Mouse (Mus musculus) neural tube, embryonic 13.5 days (tissue): ENCODE measurements around the gene Rmnd1. TPM values are rescaled to one million over a fixed set of nuclear protein-coding genes. Genes with fewer than 3 reads are reported as not detected.

ENCODE experiments used
- ATAC-seq: fragments of 200-750 bp; cut with Nextera tagmentation; 2 replicates; pipeline ENCODE4 v1.8.0; 2017; ENCODE audit warnings: low read depth, mild to moderate bottlenecking, moderate TSS enrichment, moderate library complexity
- H3K27ac ChIP-seq: fragments of 300-500 bp; sonication (generic); replicated peaks from 2 replicates; pipeline ENCODE4 v1.5.1; 2015; ENCODE audit warnings: moderate library complexity, mild to moderate bottlenecking, inconsistent platforms
- H3K27me3 ChIP-seq: fragments of 300-500 bp; sonication (generic); 2 replicates; pipeline ENCODE4 v1.6.1; 2015; ENCODE audit warnings: mild to moderate bottlenecking, inconsistent platforms
- H3K36me3 ChIP-seq: fragments of 300-500 bp; sonication (generic); 2 replicates; pipeline ENCODE4 v1.6.1; 2015; ENCODE audit warnings: mild to moderate bottlenecking, inconsistent platforms
- H3K4me1 ChIP-seq: fragments of 300-500 bp; sonication (generic); replicated peaks from 2 replicates; pipeline ENCODE4 v1.6.1; 2015; ENCODE audit warnings: inconsistent platforms
- H3K4me2 ChIP-seq: fragments of 300-500 bp; sonication (generic); 2 replicates; pipeline ENCODE4 v1.6.1; 2015; ENCODE audit warnings: inconsistent platforms, mild to moderate bottlenecking, moderate library complexity
- H3K4me3 ChIP-seq: fragments of 300-500 bp; sonication (generic); 2 replicates; pipeline ENCODE4 v1.5.1; 2015; ENCODE audit warnings: mild to moderate bottlenecking, inconsistent platforms
- H3K9ac ChIP-seq: fragments of 300-500 bp; sonication (generic); 2 replicates; pipeline ENCODE4 v1.6.1; 2015; ENCODE audit warnings: moderate library complexity, mild to moderate bottlenecking, inconsistent platforms
- H3K9me3 ChIP-seq: fragments of 300-500 bp; sonication (generic); 2 replicates; pipeline ENCODE4 v1.6.1; 2016; ENCODE audit warnings: inconsistent platforms
- WGBS: fragments of 180-500 bp; shearing (Covaris S2); methylation state at CpG from one replicate; pipeline ENCODE4 v1.1.7; 2015; 5-methylcytosine and 5-hydroxymethylcytosine counted together
- polyA plus RNA-seq: library from polyadenylated mRNA; unstranded; fragments of >200 nt; fragmentation: Nextera tagmentation; extraction: Ambion mirVana; gene quantifications from 2 replicates; pipeline ENCODE4 v1.2.1, GENCODE M21; 2015

The Rmnd1 gene
- polyA plus RNA-seq, 1 experiment from 2014 or later, result 52.2 TPM

DNA sequence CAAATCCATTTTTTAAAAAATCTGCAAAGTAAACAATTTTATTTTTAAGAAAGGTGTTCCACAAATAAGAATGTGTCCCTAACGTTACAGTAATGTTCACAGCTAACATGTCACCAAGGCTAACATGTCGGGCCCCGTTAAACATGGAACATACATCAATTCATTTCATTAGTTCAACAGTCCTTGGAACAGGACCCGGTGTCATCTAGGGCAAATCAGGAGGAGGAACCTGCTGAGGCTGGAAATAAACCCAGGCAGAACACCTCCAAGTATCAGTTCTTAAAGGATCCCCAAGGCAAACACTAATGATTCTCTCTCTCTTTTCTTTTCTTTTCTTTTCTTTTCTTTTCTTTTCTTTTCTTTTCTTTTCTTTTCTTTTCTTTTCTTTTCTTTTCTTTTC is 57.5 kb downstream of the Rmnd1 start:
- no peaks in the 10 kb centered on the region for H3K27me3 ChIP-seq
- peaks cover 17% of the 10 kb centered on the region for H3K36me3 ChIP-seq
- H3K9me3 ChIP-seq, result no peaks in the 10 kb centered on the region
- no peak overlapping the region for H3K4me3 ChIP-seq
- ATAC-seq, result no peak
- H3K4me2 ChIP-seq, result no peak overlapping the region
- WGBS, result 85% methylated on average over 4 of the region's 4 CpGs
- H3K27ac ChIP-seq, result no peak overlapping the region
- H3K9ac ChIP-seq, result no peak overlapping the region
- H3K4me1 ChIP-seq, result peaks cover 5% of the 10 kb centered on the region

DNA sequence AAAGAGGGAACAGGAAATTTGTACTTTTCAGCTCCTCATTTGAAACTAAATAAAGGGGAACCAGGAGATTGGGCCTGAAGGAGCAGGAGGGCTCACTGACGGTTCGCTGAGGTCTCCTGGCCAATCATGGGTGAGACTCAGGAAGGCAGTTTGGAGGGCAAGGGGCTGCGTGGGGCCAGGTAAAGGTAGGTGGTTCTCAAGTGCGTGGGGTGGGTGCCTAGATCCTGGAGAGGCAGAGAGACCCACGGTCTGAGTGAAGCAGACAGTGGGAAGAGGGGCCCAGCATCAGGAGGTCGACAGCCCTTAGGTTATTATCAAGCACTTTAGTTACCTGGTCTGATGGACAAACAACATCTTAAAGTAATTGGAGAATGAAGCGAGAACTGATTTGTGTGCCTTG is 57.9 kb downstream of the Rmnd1 start:
- Histone ChIP-seq H3K27me3 (no peaks in the 10 kb centered on the region), H3K9me3 (no peaks in the 10 kb centered on the region), H3K27ac (no peak overlapping the region), H3K4me2 (no peak overlapping the region), H3K36me3 (peaks cover 21% of the 10 kb centered on the region), H3K4me1 (peaks cover 5% of the 10 kb centered on the region), H3K4me3 (no peak overlapping the region), H3K9ac (no peak overlapping the region)
- ATAC-seq, result no peak
- WGBS, result 93% methylated on average over 7 of the region's 7 CpGs

DNA sequence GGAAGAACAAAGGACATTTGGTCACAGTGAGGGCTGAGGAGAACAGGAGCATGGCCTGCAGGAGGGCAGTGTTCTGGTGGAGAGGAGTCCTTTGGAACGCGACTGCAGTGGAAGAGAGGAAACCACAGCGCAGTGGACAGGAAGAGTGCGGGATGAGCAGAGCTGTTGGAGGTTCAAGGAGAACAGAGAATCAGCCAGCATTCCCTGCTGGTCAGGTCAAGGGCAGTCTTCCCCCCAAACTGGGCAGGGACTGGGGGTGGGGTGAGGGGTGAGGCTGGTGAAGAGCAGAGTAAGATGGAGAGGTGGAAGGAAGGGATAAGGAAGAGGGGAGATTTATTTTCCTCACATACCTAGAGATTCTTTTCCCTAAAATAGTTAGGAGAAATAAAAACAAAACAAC is 58.6 kb downstream of the Rmnd1 start:
- ATAC-seq, result no peak
- Histone ChIP-seq H3K9ac (no peak overlapping the region), H3K4me3 (no peak overlapping the region), H3K9me3 (no peaks in the 10 kb centered on the region), H3K36me3 (peaks cover 28% of the 10 kb centered on the region), H3K27me3 (no peaks in the 10 kb centered on the region), H3K4me1 (peaks cover 5% of the 10 kb centered on the region), H3K4me2 (no peak overlapping the region), H3K27ac (no peak overlapping the region)
- 88% methylated on average over 4 of the region's 4 CpGs for WGBS

DNA sequence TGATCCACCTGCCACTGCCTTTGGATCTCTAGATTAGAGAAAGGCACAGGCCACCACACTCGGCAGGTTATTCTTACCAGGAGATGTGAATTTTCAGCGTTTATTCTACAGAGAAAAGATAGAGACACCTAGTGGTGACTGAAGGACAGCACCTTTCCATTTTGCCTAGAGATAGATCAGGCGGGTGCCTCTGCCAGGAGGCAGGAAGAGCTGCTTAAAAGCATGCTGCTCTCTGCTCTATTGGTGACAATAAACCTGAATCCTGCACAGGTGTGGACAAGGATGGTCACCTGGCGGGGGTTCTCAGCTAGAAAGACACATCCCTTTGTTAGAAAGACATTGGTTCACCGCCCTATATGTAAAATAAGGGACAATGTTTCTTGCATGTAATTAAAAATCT is 60.2 kb downstream of the Rmnd1 start:
- Histone ChIP-seq H3K9ac (no peak overlapping the region), H3K4me3 (no peak overlapping the region), H3K9me3 (peaks cover 2% of the 10 kb centered on the region; the same call in 1 of the 2 replicates), H3K4me2 (no peak overlapping the region), H3K4me1 (peaks cover 5% of the 10 kb centered on the region), H3K27ac (no peak overlapping the region), H3K36me3 (peaks cover 43% of the 10 kb centered on the region), H3K27me3 (no peaks in the 10 kb centered on the region)
- 49% methylated on average over 5 of the region's 5 CpGs for WGBS
- peak; percentile 45; the same call in 1 of the 2 replicates for ATAC-seq

DNA sequence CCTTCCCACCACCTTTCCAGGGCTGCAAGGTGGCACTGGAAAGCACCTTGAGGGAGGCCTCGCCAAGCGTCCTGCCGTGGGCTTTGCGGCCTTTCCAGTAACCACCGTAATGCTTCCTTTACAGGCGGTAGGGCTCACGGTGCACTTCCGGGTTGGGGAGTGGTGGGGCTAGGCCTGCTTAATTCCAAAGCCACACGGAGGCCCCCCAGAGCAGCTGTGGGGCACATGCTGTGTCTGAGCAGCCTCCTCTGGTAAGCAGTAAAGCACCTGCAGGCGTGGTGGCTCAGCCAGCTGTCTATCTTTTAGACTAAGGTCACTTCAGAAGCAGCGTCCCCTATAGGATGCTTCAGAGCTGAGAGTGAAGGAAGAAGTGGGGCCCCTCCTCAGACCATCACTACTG is 62.1 kb downstream of the Rmnd1 start:
- H3K36me3 ChIP-seq, result peaks cover 59% of the 10 kb centered on the region
- WGBS, result 91% methylated on average over 11 of the region's 11 CpGs
- H3K9me3 ChIP-seq, result peaks cover 4% of the 10 kb centered on the region; the same call in 1 of the 2 replicates
- H3K9ac ChIP-seq, result no peak overlapping the region
- no peak for ATAC-seq
- no peak overlapping the region for H3K27ac ChIP-seq
- H3K4me3 ChIP-seq, result no peak overlapping the region
- H3K4me1 ChIP-seq, result peaks cover under 1% of the 10 kb centered on the region; the same call in 1 of the 2 replicates
- H3K27me3 ChIP-seq, result no peaks in the 10 kb centered on the region
- H3K4me2 ChIP-seq, result no peak overlapping the region

DNA sequence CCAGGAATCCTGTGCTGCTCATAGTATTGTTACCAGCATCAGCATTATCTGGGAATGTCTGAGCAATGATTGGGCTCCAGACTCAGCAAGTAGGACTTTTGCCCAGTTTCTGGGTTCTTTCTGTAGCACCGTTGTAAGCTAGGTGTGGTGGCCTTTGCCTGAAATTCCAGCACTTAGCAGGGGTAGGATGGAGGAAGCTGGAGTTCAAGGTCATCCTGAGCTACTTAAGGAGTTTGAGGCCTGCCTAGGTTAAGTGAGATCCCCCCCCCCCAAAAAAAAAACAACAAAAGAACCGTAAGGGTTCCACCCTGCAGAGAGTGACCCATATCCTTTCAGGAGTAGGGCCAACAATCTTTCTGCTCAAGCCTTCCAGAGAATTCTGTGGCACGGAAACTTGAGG is 67.6 kb downstream of the Rmnd1 start:
- Histone ChIP-seq H3K9ac (no peak overlapping the region), H3K27me3 (no peaks in the 10 kb centered on the region), H3K4me2 (no peak overlapping the region), H3K4me1 (no peaks in the 10 kb centered on the region), H3K27ac (no peak overlapping the region), H3K4me3 (no peak overlapping the region), H3K36me3 (peaks cover 42% of the 10 kb centered on the region), H3K9me3 (peaks cover 13% of the 10 kb centered on the region)
- ATAC-seq, result no peak
- WGBS, result 91% methylated on average over 3 of the region's 3 CpGs

DNA sequence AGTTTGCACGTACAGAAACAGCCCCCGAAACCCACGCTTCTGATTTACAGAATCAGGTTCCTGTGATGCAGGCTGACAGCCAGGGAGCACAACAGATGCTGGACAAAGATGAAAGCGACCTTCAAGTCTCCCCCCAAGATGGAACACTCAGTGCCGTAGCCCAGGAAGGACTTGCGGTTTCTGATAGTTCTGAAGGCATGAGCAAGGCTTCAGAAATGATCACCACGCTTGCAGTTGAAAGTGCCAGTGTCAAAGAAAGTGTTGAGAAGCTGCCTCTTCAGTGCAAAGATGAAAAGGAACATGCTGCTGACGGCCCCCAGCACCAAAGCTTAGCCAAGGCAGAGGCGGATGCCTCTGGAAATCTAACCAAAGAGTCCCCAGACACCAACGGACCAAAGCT is 74.8 kb downstream of the Rmnd1 start:
- ATAC-seq, result no peak
- 96% methylated on average over 10 of the region's 10 CpGs for WGBS
- Histone ChIP-seq H3K9me3 (peaks cover 3% of the 10 kb centered on the region; the same call in 1 of the 2 replicates), H3K27me3 (no peaks in the 10 kb centered on the region), H3K9ac (no peak overlapping the region), H3K4me2 (no peak overlapping the region), H3K4me3 (no peak overlapping the region), H3K27ac (no peak overlapping the region), H3K36me3 (peaks cover 61% of the 10 kb centered on the region), H3K4me1 (no peaks in the 10 kb centered on the region)

DNA sequence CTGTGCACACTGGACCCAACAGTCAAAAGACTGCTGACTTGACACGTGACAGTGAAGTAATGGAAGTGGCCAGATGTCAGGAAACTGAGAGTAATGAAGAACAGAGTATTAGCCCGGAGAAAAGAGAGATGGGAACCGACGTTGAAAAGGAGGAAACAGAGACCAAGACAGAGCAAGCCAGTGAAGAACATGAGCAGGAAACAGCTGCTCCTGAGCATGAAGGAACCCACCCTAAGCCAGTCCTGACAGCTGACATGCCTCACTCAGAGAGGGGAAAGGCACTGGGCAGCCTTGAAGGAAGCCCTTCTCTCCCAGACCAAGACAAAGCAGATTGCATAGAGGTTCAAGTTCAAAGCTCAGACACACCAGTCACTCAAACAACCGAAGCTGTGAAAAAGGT is 75.5 kb downstream of the Rmnd1 start:
- WGBS, result 85% methylated on average over 5 of the region's 5 CpGs
- no peak for ATAC-seq
- H3K9ac ChIP-seq, result no peak overlapping the region
- no peak overlapping the region for H3K27ac ChIP-seq
- H3K27me3 ChIP-seq, result no peaks in the 10 kb centered on the region
- no peaks in the 10 kb centered on the region for H3K4me1 ChIP-seq
- H3K36me3 ChIP-seq, result peaks cover 61% of the 10 kb centered on the region
- no peaks in the 10 kb centered on the region for H3K9me3 ChIP-seq
- H3K4me2 ChIP-seq, result no peak overlapping the region
- H3K4me3 ChIP-seq, result no peak overlapping the region

DNA sequence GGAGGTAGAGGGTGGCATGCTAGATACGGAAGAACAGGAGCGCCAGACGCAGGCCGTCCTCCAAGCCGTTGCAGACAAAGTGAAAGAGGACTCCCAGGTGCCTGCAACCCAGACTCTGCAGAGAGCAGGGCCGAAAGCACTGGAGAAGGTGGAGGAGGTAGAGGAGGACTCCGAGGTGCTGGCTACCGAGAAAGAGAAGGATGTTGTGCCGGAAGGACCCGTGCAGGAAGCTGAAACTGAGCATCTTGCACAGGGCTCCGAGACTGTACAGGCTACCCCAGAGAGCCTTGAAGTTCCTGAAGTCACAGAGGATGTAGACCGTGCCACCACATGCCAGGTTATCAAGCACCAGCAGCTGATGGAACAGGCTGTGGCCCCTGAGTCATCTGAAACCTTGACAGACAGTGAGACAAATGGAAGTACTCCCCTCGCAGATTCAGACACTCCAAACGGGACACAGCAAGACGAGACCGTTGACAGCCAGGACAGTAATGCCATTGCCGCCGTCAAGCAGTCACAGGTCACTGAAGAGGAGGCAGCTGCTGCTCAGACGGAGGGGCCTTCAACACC is 76.2 kb downstream of the Rmnd1 start:
- ATAC-seq, result no peak
- H3K9ac ChIP-seq, result no peak overlapping the region
- WGBS, result 90% methylated on average over 19 of the region's 19 CpGs

DNA sequence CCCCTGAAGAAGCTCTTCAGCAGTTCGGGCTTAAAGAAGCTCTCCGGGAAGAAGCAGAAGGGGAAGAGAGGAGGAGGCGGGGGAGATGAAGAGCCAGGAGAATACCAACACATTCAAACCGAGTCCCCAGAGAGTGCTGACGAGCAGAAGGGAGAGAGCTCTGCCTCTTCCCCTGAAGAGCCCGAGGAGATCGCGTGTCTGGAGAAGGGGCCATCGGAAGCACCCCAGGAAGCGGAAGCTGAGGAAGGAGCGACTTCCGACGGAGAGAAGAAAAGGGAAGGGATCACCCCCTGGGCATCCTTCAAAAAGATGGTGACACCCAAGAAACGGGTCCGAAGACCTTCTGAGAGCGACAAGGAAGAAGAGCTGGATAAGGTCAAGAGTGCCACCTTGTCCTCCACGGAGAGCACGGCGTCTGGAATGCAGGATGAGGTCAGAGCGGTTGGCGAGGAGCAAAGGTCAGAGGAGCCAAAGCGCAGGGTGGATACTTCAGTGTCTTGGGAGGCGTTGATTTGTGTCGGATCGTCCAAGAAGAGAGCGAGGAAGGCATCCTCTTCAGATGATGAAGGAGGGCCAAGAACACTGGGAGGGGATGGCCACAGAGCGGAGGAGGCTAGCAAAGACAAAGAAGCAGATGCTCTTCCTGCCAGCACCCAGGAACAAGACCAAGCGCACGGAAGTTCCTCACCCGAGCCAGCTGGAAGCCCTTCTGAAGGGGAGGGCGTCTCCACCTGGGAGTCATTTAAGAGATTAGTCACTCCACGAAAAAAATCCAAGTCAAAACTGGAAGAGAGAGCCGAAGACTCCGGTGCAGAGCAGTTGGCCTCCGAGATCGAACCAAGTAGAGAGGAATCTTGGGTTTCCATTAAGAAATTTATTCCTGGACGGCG is 77.6 kb downstream of the Rmnd1 start:
- WGBS, result 91% methylated on average over 38 of the region's 38 CpGs
- Histone ChIP-seq H3K27ac (no peak overlapping the region), H3K27me3 (no peaks in the 10 kb centered on the region), H3K9ac (no peak overlapping the region), H3K36me3 (peaks cover 61% of the 10 kb centered on the region), H3K4me2 (no peak overlapping the region), H3K4me1 (no peaks in the 10 kb centered on the region), H3K4me3 (no peak overlapping the region), H3K9me3 (no peaks in the 10 kb centered on the region)
- ATAC-seq, result no peak

More for the DNA sequence above, 76.2 kb downstream of the Rmnd1 start:
- Histone ChIP-seq H3K4me3 (no peak overlapping the region), H3K36me3 (peaks cover 61% of the 10 kb centered on the region), H3K4me1 (no peaks in the 10 kb centered on the region), H3K4me2 (no peak overlapping the region), H3K9me3 (no peaks in the 10 kb centered on the region), H3K27ac (no peak overlapping the region), H3K27me3 (no peaks in the 10 kb centered on the region)
